Mouse (Mus musculus): ENCODE results near the gene Itga8. TPM values are rescaled to one million over a fixed set of nuclear protein-coding genes. Genes with fewer than 3 reads are reported as not detected.

Itga8 gene
- polyA plus RNA-seq, 1 experiment from 2014 or later, result 2.4 TPM

DNA sequence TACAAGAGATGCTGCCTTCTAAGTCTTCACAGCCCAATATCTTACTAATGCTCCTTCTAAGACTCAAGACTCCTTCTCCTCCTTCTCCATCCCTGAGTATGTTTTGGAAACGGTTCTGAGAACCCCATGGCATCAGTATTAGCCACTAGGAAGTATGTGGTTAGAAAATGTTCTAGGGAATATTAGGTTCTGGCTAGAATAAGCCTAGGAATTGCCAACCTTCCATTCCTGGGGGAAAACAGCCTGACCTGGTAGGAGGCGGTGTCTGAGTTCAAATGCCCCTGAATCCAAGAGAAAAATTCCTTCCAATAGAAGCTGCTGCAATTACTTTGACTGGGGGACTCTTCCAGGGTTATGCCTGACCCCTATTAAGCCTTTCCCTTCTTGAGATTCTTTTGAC, 24.1 kb upstream of the Itga8 start:
- H3K9ac ChIP-seq (replicated peaks; ENCODE audit: low read depth, low read length), result no peak overlapping the region
- 83% methylated on average over 2 of the region's 2 CpGs for WGBS
- peaks cover 10% of the 10 kb centered on the region for H3K4me1 ChIP-seq (ENCODE audit: control insufficient read depth, insufficient read depth, low read length)
- ATAC-seq (ENCODE audit: low read depth), result no peak
- no peaks in the 10 kb centered on the region for H3K27me3 ChIP-seq (ENCODE audit: control insufficient read depth, insufficient read depth, low read length)
- H3K4me3 ChIP-seq (ENCODE audit: low read depth, low read length), result no peak overlapping the region
- no peaks in the 10 kb centered on the region for H3K36me3 ChIP-seq (ENCODE audit: control insufficient read depth, insufficient read depth, low read length)
- H3K27ac ChIP-seq (ENCODE audit: low read depth, low read length), result no peak overlapping the region
- H3K4me2 ChIP-seq (ENCODE audit: low read depth, low read length), result no peak overlapping the region
- no peaks in the 10 kb centered on the region for H3K9me3 ChIP-seq (ENCODE audit: control insufficient read depth, low read length)

DNA sequence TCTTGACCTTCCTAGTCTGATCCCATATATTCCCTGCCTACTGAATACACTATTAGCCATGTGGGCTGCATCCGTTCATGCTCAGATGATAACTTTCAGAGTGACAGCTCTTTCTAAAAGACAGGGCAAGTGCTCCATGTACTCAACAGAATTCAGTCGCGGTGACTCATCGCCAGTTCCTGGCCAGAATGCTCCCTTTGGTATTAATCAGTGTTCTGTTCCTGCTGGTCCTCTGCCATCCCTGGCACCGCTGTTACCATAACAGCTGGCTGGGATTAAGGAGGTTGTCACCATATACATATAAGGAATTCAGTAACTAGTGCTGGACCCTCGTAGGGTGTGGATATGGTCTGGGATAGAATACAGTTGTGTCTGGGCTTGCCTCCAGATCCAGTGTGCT, 23.7 kb upstream of the Itga8 start:
- WGBS, result 85% methylated on average over 6 of the region's 6 CpGs
- no peaks in the 10 kb centered on the region for H3K27me3 ChIP-seq (ENCODE audit: control insufficient read depth, insufficient read depth, low read length)
- H3K9me3 ChIP-seq (ENCODE audit: control insufficient read depth, low read length), result no peaks in the 10 kb centered on the region
- no peaks in the 10 kb centered on the region for H3K36me3 ChIP-seq (ENCODE audit: control insufficient read depth, insufficient read depth, low read length)
- no peak overlapping the region for H3K4me2 ChIP-seq (ENCODE audit: low read depth, low read length)
- H3K27ac ChIP-seq (ENCODE audit: low read depth, low read length), result no peak overlapping the region
- no peak overlapping the region for H3K4me3 ChIP-seq (ENCODE audit: low read depth, low read length)
- H3K4me1 ChIP-seq (ENCODE audit: control insufficient read depth, insufficient read depth, low read length), result peaks cover 10% of the 10 kb centered on the region
- no peak for ATAC-seq (ENCODE audit: low read depth)
- H3K9ac ChIP-seq (replicated peaks; ENCODE audit: low read depth, low read length), result no peak overlapping the region

DNA sequence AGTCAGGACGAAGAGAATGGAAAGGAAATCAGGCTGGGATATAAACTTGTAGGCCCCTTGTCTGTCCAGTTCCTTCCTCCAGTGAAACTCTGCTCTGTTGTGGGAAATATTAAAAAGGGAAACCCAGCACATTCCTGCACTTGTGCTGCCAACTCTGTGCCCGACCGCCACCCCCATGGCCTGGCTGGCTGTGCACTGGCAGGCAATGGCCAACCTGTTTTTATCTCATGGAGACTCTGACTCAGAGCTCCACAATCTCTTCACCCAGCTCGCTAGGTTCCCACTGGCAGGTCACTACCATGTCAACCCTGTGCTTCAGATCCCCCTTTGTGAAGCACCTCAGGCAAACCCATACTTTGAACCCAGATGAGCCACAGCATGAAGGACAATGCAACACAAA, 19.2 kb upstream of the Itga8 start:
- H3K27me3 ChIP-seq (ENCODE audit: control insufficient read depth, insufficient read depth, low read length), result no peaks in the 10 kb centered on the region
- no peak overlapping the region for H3K27ac ChIP-seq (ENCODE audit: low read depth, low read length)
- no peak overlapping the region for H3K9ac ChIP-seq (replicated peaks; ENCODE audit: low read depth, low read length)
- H3K4me3 ChIP-seq (ENCODE audit: low read depth, low read length), result no peak overlapping the region
- no peak for ATAC-seq (ENCODE audit: low read depth)
- H3K4me1 ChIP-seq (ENCODE audit: control insufficient read depth, insufficient read depth, low read length), result no peaks in the 10 kb centered on the region
- H3K9me3 ChIP-seq (ENCODE audit: control insufficient read depth, low read length), result no peaks in the 10 kb centered on the region
- WGBS, result 94% methylated on average over 4 of the region's 4 CpGs
- H3K4me2 ChIP-seq (ENCODE audit: low read depth, low read length), result no peak overlapping the region
- no peaks in the 10 kb centered on the region for H3K36me3 ChIP-seq (ENCODE audit: control insufficient read depth, insufficient read depth, low read length)

DNA sequence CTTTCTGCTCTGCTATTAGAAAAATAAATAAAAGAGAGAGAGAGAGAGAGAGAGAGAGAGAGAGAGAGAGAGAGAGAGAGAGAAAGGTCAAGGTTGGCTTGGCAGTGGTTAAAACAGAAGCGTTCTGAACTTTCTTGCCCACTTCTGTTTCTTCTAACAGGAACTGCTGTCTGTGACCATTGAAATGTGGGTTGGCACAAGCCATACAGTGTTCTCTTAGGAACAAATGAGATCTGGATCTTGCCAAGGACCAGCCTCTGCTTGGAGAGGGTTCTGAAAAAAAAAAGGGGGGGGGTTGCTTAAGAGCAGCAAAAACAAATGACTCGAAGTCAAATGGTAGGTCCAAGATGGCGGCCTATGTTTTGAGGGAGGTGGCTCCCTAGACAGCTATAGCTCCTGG, 17.0 kb upstream of the Itga8 start:
- WGBS, result 93% methylated on average over 3 of the region's 3 CpGs
- H3K9me3 ChIP-seq (ENCODE audit: control insufficient read depth, low read length), result no peaks in the 10 kb centered on the region
- ATAC-seq (ENCODE audit: low read depth), result no peak
- no peaks in the 10 kb centered on the region for H3K36me3 ChIP-seq (ENCODE audit: control insufficient read depth, insufficient read depth, low read length)
- H3K4me3 ChIP-seq (ENCODE audit: low read depth, low read length), result no peak overlapping the region
- no peak overlapping the region for H3K27ac ChIP-seq (ENCODE audit: low read depth, low read length)
- no peaks in the 10 kb centered on the region for H3K4me1 ChIP-seq (ENCODE audit: control insufficient read depth, insufficient read depth, low read length)
- no peak overlapping the region for H3K4me2 ChIP-seq (ENCODE audit: low read depth, low read length)
- H3K27me3 ChIP-seq (ENCODE audit: control insufficient read depth, insufficient read depth, low read length), result no peaks in the 10 kb centered on the region
- H3K9ac ChIP-seq (replicated peaks; ENCODE audit: low read depth, low read length), result no peak overlapping the region

DNA sequence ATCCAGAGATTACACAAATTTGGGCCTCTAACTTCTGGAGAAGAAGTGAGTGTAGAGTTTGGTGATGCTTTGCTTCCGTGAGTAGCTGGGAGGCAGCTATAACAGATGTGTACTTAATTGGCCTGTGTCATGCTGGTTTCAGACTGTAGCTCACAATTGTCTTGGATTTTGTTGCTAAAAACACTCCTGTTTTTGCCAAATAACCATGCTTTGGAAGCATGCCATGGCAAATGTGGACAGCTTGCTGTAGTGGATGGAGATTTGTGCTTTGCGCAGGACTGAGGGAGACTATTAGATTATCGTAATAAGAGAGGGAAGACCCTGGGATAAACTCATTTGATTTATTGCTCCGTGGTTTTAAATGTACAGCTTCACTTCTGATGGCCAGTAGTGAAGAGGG, 16.3 kb upstream of the Itga8 start:
- Histone ChIP-seq H3K36me3 (ENCODE audit: control insufficient read depth, insufficient read depth, low read length) (no peaks in the 10 kb centered on the region), H3K9ac (replicated peaks; ENCODE audit: low read depth, low read length) (no peak overlapping the region), H3K27me3 (ENCODE audit: control insufficient read depth, insufficient read depth, low read length) (no peaks in the 10 kb centered on the region), H3K4me2 (ENCODE audit: low read depth, low read length) (no peak overlapping the region), H3K27ac (ENCODE audit: low read depth, low read length) (no peak overlapping the region), H3K9me3 (ENCODE audit: control insufficient read depth, low read length) (no peaks in the 10 kb centered on the region), H3K4me1 (ENCODE audit: control insufficient read depth, insufficient read depth, low read length) (no peaks in the 10 kb centered on the region), H3K4me3 (ENCODE audit: low read depth, low read length) (no peak overlapping the region)
- ATAC-seq (ENCODE audit: low read depth), result no peak
- 78% methylated on average over 4 of the region's 4 CpGs for WGBS

DNA sequence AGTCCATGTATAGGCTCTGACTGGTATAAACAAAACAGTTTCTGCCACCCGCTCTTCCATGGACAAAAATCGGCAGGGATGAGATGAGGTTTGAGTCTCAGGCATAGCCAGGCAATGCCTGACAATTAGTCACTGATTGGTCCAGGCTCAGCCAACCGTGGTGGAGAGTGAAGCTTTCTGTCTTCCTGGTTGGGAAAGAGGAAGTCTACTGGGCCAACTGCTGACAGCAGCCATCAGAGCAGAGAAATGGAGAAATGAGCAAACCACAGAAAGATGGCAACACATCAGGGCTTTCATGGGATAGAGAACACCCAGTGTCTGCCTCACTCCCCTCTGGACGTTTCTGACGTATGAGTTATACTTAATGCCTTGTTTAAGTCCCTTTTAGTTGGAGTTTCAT, 15.6 kb upstream of the Itga8 start:
- no peaks in the 10 kb centered on the region for H3K36me3 ChIP-seq (ENCODE audit: control insufficient read depth, insufficient read depth, low read length)
- H3K9me3 ChIP-seq (ENCODE audit: control insufficient read depth, low read length), result no peaks in the 10 kb centered on the region
- no peak overlapping the region for H3K4me2 ChIP-seq (ENCODE audit: low read depth, low read length)
- ATAC-seq (ENCODE audit: low read depth), result no peak
- H3K4me3 ChIP-seq (ENCODE audit: low read depth, low read length), result no peak overlapping the region
- 81% methylated on average over 5 of the region's 5 CpGs for WGBS
- H3K9ac ChIP-seq (replicated peaks; ENCODE audit: low read depth, low read length), result no peak overlapping the region
- H3K27ac ChIP-seq (ENCODE audit: low read depth, low read length), result no peak overlapping the region
- H3K4me1 ChIP-seq (ENCODE audit: control insufficient read depth, insufficient read depth, low read length), result no peaks in the 10 kb centered on the region
- no peaks in the 10 kb centered on the region for H3K27me3 ChIP-seq (ENCODE audit: control insufficient read depth, insufficient read depth, low read length)

DNA sequence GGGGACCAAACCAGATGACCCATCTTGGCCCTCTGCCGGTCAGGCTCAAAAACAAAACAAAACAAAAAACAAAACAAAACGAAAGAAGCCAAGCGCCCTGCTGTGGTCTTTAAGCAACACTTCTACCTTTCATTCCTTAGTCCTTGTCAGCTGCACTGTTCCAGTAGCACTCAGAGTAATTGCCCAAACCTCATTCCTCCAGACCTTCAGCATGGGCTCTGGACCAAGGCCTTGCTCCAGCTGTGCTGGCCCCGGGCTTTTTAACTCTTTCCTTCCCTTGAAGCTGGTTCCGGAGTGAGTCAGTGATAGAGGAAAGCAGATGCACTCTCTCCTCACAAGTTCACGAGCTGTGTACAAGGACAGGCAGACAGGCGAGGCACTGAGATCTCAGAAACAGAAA, 14.6 kb upstream of the Itga8 start:
- no peak overlapping the region for H3K27ac ChIP-seq (ENCODE audit: low read depth, low read length)
- no peaks in the 10 kb centered on the region for H3K4me1 ChIP-seq (ENCODE audit: control insufficient read depth, insufficient read depth, low read length)
- H3K9ac ChIP-seq (replicated peaks; ENCODE audit: low read depth, low read length), result no peak overlapping the region
- ATAC-seq (ENCODE audit: low read depth), result no peak
- no peaks in the 10 kb centered on the region for H3K9me3 ChIP-seq (ENCODE audit: control insufficient read depth, low read length)
- 41% methylated on average over 7 of the region's 7 CpGs for WGBS
- H3K27me3 ChIP-seq (ENCODE audit: control insufficient read depth, insufficient read depth, low read length), result no peaks in the 10 kb centered on the region
- no peak overlapping the region for H3K4me3 ChIP-seq (ENCODE audit: low read depth, low read length)
- no peaks in the 10 kb centered on the region for H3K36me3 ChIP-seq (ENCODE audit: control insufficient read depth, insufficient read depth, low read length)
- H3K4me2 ChIP-seq (ENCODE audit: low read depth, low read length), result no peak overlapping the region

DNA sequence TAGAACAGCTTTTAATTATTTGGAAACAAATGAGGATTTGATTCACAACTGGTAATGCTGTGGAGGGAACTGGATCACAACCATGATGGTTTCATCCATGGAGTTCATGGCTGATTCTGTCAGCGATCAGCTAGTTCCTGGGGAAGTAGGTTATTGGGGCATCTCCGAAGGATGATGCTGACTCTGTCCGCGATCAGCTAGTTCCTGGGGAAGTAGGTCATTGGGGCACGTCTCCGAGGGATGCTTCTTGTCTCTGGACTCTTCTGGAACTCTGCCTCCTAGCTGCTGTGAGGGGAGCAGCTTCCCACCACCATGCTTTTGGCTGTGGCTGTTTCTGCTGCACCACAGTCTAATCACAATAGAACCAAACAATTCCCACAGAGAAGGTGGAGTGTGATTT, 12.3 kb upstream of the Itga8 start:
- Histone ChIP-seq H3K9ac (replicated peaks; ENCODE audit: low read depth, low read length) (no peak overlapping the region), H3K4me1 (ENCODE audit: control insufficient read depth, insufficient read depth, low read length) (no peaks in the 10 kb centered on the region), H3K27ac (ENCODE audit: low read depth, low read length) (no peak overlapping the region), H3K4me3 (ENCODE audit: low read depth, low read length) (no peak overlapping the region), H3K9me3 (ENCODE audit: control insufficient read depth, low read length) (no peaks in the 10 kb centered on the region), H3K36me3 (ENCODE audit: control insufficient read depth, insufficient read depth, low read length) (no peaks in the 10 kb centered on the region), H3K27me3 (ENCODE audit: control insufficient read depth, insufficient read depth, low read length) (no peaks in the 10 kb centered on the region), H3K4me2 (ENCODE audit: low read depth, low read length) (no peak overlapping the region)
- no peak for ATAC-seq (ENCODE audit: low read depth)
- 82% methylated on average over 6 of the region's 6 CpGs for WGBS

DNA sequence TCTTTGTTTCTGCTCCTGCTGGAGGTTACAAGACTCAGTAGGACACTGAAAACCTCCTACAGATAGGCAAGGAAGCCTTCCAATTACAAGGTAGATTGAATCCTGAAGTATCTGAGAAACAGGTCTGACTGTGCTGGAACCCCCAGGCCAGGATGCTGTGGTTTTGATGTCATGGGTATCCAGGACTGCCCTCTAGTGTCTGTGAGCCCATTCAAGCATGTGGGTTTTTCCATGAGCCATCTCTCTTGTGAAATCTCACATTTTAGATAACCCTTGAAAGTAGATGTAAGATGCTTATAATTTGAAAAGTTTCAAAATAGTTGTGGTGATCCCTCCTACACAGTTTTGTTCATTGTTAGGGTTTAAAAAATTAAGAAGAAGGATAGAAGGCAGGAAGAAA, 6.7 kb upstream of the Itga8 start:
- H3K9me3 ChIP-seq (ENCODE audit: control insufficient read depth, low read length), result no peaks in the 10 kb centered on the region
- H3K27ac ChIP-seq (ENCODE audit: low read depth, low read length), result no peak overlapping the region
- no peaks in the 10 kb centered on the region for H3K36me3 ChIP-seq (ENCODE audit: control insufficient read depth, insufficient read depth, low read length)
- no peak for ATAC-seq (ENCODE audit: low read depth)
- H3K27me3 ChIP-seq (ENCODE audit: control insufficient read depth, insufficient read depth, low read length), result no peaks in the 10 kb centered on the region
- H3K9ac ChIP-seq (replicated peaks; ENCODE audit: low read depth, low read length), result no peak overlapping the region
- no peaks in the 10 kb centered on the region for H3K4me1 ChIP-seq (ENCODE audit: control insufficient read depth, insufficient read depth, low read length)
- no peak overlapping the region for H3K4me3 ChIP-seq (ENCODE audit: low read depth, low read length)
- no peak overlapping the region for H3K4me2 ChIP-seq (ENCODE audit: low read depth, low read length)

DNA sequence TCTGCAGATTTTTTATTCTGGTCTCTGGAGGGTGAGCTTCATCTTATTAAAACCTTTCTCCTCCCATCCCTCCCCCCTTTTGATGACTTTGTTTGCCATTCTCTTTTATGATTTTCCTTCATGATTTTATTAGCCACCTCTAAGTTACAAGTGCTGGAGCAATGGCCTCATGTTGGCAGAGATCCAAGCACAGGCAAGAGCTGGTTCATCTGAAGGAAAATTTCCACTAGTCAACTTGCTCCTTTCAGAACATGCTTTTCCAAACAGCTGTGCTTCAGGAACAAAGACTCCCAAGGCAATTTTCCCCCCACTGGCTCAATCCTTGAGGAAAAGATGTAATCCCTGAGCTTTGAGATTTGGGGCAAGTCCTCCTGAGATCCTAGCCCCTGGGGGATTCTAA, 5.6 kb upstream of the Itga8 start:
- no peak overlapping the region for H3K27ac ChIP-seq (ENCODE audit: low read depth, low read length)
- no peak overlapping the region for H3K4me3 ChIP-seq (ENCODE audit: low read depth, low read length)
- no peaks in the 10 kb centered on the region for H3K4me1 ChIP-seq (ENCODE audit: control insufficient read depth, insufficient read depth, low read length)
- no peaks in the 10 kb centered on the region for H3K36me3 ChIP-seq (ENCODE audit: control insufficient read depth, insufficient read depth, low read length)
- no peak overlapping the region for H3K9ac ChIP-seq (replicated peaks; ENCODE audit: low read depth, low read length)
- no peak for ATAC-seq (ENCODE audit: low read depth)
- H3K4me2 ChIP-seq (ENCODE audit: low read depth, low read length), result no peak overlapping the region
- no peaks in the 10 kb centered on the region for H3K27me3 ChIP-seq (ENCODE audit: control insufficient read depth, insufficient read depth, low read length)
- no peaks in the 10 kb centered on the region for H3K9me3 ChIP-seq (ENCODE audit: control insufficient read depth, low read length)

All from neural tube, embryonic 14.5 days (tissue).